Mouse (Mus musculus) small intestine, adult 2 months (tissue): ENCODE data around the gene Dok7. TPM values are rescaled to one million over a fixed set of nuclear protein-coding genes. Genes with fewer than 3 reads are reported as not detected.
A peak's percentile ranks its signal among the peaks of the same experiment; 100 is the strongest.

ENCODE experiments used
- H3K27ac ChIP-seq: fragments of 200-500 bp; 2 replicates; pipeline ENCODE4 v1.5.1; 2012; ENCODE audit warnings: low read depth, low read length, control low read depth, inconsistent platforms; ENCODE audit not compliant: insufficient read depth
- H3K27me3 ChIP-seq: fragments of 200-500 bp; 2 replicates; pipeline ENCODE4 v1.6.1; 2012; ENCODE audit warnings: mild to moderate bottlenecking, moderate library complexity, low read length, inconsistent platforms; ENCODE audit not compliant: control insufficient read depth, insufficient read depth
- H3K36me3 ChIP-seq: fragments of 200-500 bp; 2 replicates; pipeline ENCODE4 v1.6.1; 2012; ENCODE audit warnings: mild to moderate bottlenecking, low read length, control low read depth, inconsistent platforms; ENCODE audit not compliant: control insufficient read depth, insufficient read depth
- H3K4me1 ChIP-seq: fragments of 200-500 bp; 2 replicates; pipeline ENCODE4 v1.6.1; 2012; ENCODE audit warnings: low read length, inconsistent platforms, mixed read lengths; ENCODE audit not compliant: control insufficient read depth, insufficient read depth, insufficient read length
- H3K4me3 ChIP-seq: fragments of 200-500 bp; 2 replicates; pipeline ENCODE4 v1.5.1; 2012; ENCODE audit warnings: low read depth, mild to moderate bottlenecking, control low read depth, inconsistent platforms, low read length, moderate library complexity
- CTCF ChIP-seq: fragments of 200-500 bp; IDR thresholded peaks from 2 replicates; pipeline ENCODE4 v1.5.1; 2012; ENCODE audit warnings: low read depth, mild to moderate bottlenecking, control low read depth, inconsistent platforms, low read length, moderate library complexity, mixed read lengths; ENCODE audit not compliant: insufficient replicate concordance, insufficient read length; ENCODE audit errors: extremely low read depth
- POLR2A ChIP-seq: fragments of 200-500 bp; IDR thresholded peaks from 2 replicates; pipeline ENCODE4 v1.6.1; 2012; ENCODE audit warnings: low read depth, mild to moderate bottlenecking, control low read depth, inconsistent platforms, low read length, moderate library complexity
- WGBS: fragments of 180-500 bp; shearing (Covaris S2); methylation state at CpG from one replicate; pipeline ENCODE4 v1.1.7; 2018; 5-methylcytosine and 5-hydroxymethylcytosine counted together
- polyA plus RNA-seq: library from polyadenylated mRNA; depleted of rRNA; stranded (reverse); fragments of >200 nt; gene quantifications from 2 replicates; pipeline ENCODE4 v1.2.3, GENCODE M21; 2012

Gene Dok7
- polyA plus RNA-seq, 1 experiment: 1.1 TPM

GRCm38 (mm10) chr5:35103528-35103927 lies 47.0 kb downstream of the Dok7 start:
- Histone ChIP-seq H3K27ac (no peak overlapping the region), H3K4me1 (peaks cover 10% of the 10 kb centered on the region; the same call in 1 of the 2 replicates), H3K27me3 (no peaks in the 10 kb centered on the region), H3K36me3 (peaks cover 14% of the 10 kb centered on the region), H3K4me3 (no peak overlapping the region)
- 23% methylated on average over 2 of the region's 2 CpGs for WGBS
- no peak for TF ChIP-seq POLR2A
- TF ChIP-seq CTCF: no peak

- Histone ChIP-seq H3K4me3 (no peak overlapping the region), H3K27me3 (no peaks in the 10 kb centered on the region), H3K36me3 (peaks cover 13% of the 10 kb centered on the region), H3K27ac (no peak overlapping the region), H3K4me1 (peaks cover 10% of the 10 kb centered on the region; the same call in 1 of the 2 replicates)
- 72% methylated on average over 8 of the region's 8 CpGs for WGBS
- TF ChIP-seq CTCF (no peak), POLR2A (no peak)
These were observed 47.8 kb downstream of the Dok7 start for GRCm38 (mm10) chr5:35104183-35104959.

DNA sequence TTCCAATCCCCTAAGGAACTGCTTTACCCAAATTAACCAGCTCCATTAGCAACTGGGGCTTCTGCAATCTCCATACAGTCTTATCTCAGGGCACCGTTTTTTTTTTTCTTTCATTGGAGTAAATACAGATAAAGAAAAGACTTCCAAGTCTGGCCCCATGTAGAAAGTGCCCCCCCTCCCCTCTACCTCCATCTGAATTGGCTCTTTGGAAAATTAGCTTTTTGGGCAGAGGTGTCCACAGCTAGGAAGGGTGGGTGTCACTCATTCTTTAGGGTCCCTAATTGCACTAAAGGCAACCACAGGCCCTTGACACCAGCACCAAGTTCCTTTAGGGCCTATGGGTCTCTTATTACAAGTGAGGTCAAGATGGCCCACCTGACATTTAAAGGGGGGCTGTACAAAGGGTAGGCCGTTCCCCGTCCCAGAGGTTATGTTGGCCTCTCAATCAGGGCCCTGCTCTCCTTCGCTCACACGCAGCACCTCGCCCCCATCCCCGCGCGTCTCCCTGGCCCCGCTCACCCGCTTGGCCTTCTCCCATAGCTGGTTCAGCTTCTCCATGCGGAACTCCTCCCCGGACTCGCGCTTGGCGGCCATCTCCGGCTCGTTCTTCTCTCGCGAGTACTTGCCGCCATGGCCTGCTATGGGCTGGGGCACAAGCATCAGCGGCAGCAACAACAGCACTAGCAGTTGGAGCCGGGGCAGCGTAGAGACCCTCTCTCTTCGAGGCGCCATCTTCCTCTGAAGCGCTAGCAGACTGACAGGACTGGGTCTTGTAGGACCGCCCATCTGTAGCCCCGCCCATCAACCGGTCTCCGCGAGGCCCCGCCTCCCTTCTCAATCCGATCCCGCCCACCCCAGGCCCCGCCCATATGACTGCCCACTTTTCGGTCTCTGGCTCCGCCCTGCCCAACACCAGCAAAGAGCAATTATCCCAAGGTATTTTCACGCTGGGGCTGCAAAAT lies 48.7 kb downstream of the Dok7 start, which contains the start of gene Lrpap1:
Gene Lrpap1, minus strand, starts transcription at position 807 of the 962 bp plus-strand sequence.
- H3K27me3 ChIP-seq: no peaks in the 10 kb centered on the region
- TF ChIP-seq POLR2A (peak; percentile 59; the same call in 1 of the 2 replicates), CTCF (no peak)
- WGBS: under 1% methylated on average over 39 of the region's 39 CpGs
- peaks cover 7% of the 10 kb centered on the region; the same call in 1 of the 2 replicates for H3K36me3 ChIP-seq
- H3K4me3 ChIP-seq: peak within 1 kb of the TSS; percentile 96
- H3K27ac ChIP-seq: no peak within 1 kb of the TSS
- H3K4me1 ChIP-seq: peaks cover 10% of the 10 kb centered on the region; the same call in 1 of the 2 replicates

DNA sequence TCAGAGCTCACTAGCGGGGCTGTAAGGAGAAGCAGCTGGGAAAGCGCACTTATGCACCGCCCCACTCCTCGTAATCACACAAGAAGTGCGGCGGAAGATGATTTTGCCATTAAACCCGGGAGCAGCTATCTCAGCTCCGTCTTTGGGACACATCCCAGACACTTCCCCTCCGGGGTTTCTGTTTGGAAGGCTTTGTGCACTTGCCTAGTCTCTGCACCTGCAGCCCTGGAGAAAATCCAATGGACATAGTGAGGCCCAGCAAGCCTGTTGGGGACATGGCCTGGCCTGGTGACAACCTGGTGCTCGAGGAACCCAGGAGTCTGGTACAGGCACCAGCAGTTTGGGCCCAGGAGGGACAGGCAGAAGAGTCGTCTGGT lies 49.3 kb downstream of the Dok7 start:
- Histone ChIP-seq H3K27ac (no peak overlapping the region), H3K36me3 (peaks cover 5% of the 10 kb centered on the region; the same call in 1 of the 2 replicates), H3K4me3 (peak overlapping the region; percentile 96), H3K4me1 (peaks cover 10% of the 10 kb centered on the region; the same call in 1 of the 2 replicates), H3K27me3 (no peaks in the 10 kb centered on the region)
- TF ChIP-seq POLR2A (no peak), CTCF (no peak)
- WGBS: 1% methylated on average over 11 of the region's 11 CpGs

DNA sequence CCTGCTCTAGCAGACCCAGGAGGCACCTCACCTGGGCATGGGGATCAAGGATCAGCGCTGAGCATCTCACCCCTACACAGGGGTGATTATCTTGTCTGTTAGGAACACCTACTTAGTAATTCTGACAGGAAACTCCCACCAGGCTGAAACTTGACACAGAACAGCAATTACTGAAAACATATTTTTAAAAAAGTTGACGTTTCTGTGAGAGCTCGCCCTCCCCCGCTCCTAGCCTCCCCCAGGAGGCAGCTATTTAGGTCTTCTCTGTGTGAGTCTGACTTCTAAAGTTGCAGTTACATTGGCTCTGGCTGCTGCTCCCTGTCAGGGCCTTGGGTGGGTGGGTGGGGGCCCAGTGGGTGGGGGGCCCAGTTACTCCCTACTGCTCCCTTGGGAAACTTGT lies 55.9 kb downstream of the Dok7 start:
- Histone ChIP-seq H3K27ac (no peak overlapping the region), H3K27me3 (no peaks in the 10 kb centered on the region), H3K4me1 (no peaks in the 10 kb centered on the region), H3K36me3 (no peaks in the 10 kb centered on the region), H3K4me3 (no peak overlapping the region)
- WGBS: 68% methylated on average over 4 of the region's 4 CpGs
- TF ChIP-seq CTCF (no peak), POLR2A (no peak)

DNA sequence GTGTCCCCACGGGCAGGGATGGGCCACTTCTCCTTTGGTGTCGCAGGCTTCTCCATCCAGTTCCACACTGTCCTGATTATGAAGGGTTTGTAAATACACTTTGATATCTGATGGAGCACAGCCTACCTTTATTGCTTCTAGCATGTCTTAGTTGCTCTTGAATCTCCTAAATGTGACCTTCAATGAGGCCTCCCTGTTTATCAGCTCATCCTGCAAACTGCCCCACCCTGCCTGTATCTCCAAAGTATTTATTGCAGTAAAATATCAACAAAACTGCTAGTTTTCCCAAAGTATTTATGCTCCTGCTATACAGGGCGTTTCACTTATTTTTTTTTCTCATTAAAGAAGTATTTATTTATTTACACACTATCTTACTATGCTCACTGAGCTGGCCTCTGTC lies 59.4 kb downstream of the Dok7 start:
- H3K27ac ChIP-seq: no peak overlapping the region
- H3K4me1 ChIP-seq: no peaks in the 10 kb centered on the region
- H3K4me3 ChIP-seq: no peak overlapping the region
- 36% methylated on average over 3 of the region's 3 CpGs for WGBS
- no peaks in the 10 kb centered on the region for H3K36me3 ChIP-seq
- H3K27me3 ChIP-seq: no peaks in the 10 kb centered on the region
- TF ChIP-seq POLR2A (no peak), CTCF (no peak)

- Histone ChIP-seq H3K4me1 (no peaks in the 10 kb centered on the region), H3K27ac (no peak overlapping the region), H3K27me3 (no peaks in the 10 kb centered on the region), H3K4me3 (no peak overlapping the region), H3K36me3 (no peaks in the 10 kb centered on the region)
- TF ChIP-seq POLR2A (no peak), CTCF (no peak)
- 51% methylated on average over 3 of the region's 3 CpGs for WGBS
These were observed 61.1 kb downstream of the Dok7 start for GRCm38 (mm10) chr5:35117633-35118032.
